Mouse (Mus musculus): ENCODE data around the gene Adcy1.

DNA sequence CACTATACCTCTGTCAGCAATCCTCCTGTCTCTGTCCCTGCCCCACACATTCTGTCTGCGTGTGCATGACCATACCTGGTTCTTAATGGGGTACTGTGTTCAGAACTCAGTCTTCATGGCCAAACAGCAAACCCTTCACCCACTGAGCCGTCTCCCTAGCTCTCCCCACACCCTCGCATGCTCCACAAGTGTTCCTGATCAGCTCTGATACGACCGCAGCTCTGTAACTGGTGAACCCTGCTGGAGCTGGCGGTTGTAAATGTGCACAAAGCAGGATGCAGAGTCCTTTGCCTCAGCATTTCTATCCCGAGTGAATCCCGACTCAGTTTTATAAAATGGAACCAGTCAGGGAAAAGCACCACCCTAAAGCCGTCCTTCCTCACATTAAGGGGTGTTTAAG, 140.6 kb downstream of the Adcy1 start:
- no peak for TF ChIP-seq EP300 (IDR thresholded peaks at IDR 0.05; ENCODE audit: low read depth)
- no peak for TF ChIP-seq CTCF (IDR thresholded peaks at IDR 0.05; ENCODE audit: low read depth)
